Mouse (Mus musculus) E14TG2a.4 (cell line): Measurements from ENCODE around the gene Zdhhc15.
"Not testable (repeated sequence)": the region's sequence is repeated elsewhere in the genome, so short reads cannot be mapped to it uniquely, and the experiment has no call there.

Source experiments
- H3K27me3 ChIP-seq: 2 replicates; pipeline ENCODE4 v1.6.1; 2014; ENCODE audit warnings: low read length, control low read depth; ENCODE audit not compliant: insufficient read depth
- H3K36me3 ChIP-seq: 2 replicates; pipeline ENCODE4 v1.6.1; 2014; ENCODE audit warnings: low read length, control low read depth; ENCODE audit not compliant: insufficient read depth
- H3K4me1 ChIP-seq: replicated peaks from 2 replicates; pipeline ENCODE4 v1.6.1; 2014; ENCODE audit warnings: low read depth, low read length, control low read depth
- H3K4me3 ChIP-seq: replicated peaks from 2 replicates; pipeline ENCODE4 v1.5.1; 2014; ENCODE audit warnings: mild to moderate bottlenecking, low read length
- H3K9me3 ChIP-seq: 2 replicates; pipeline ENCODE4 v1.6.1; 2014; ENCODE audit warnings: low read length, control low read depth
- CTCF ChIP-seq: conservative IDR thresholded peaks from 2 replicates; pipeline ENCODE4 v1.5.1; 2014; ENCODE audit warnings: low read length
- NANOG ChIP-seq: IDR thresholded peaks from 2 replicates; pipeline ENCODE4 v1.6.1; 2014; ENCODE audit warnings: borderline replicate concordance, low read length, mixed read lengths
- POU5F1 ChIP-seq: IDR thresholded peaks from 2 replicates; pipeline ENCODE4 v1.6.1; 2014; ENCODE audit warnings: low read length, borderline replicate concordance

Gene Zdhhc15

DNA sequence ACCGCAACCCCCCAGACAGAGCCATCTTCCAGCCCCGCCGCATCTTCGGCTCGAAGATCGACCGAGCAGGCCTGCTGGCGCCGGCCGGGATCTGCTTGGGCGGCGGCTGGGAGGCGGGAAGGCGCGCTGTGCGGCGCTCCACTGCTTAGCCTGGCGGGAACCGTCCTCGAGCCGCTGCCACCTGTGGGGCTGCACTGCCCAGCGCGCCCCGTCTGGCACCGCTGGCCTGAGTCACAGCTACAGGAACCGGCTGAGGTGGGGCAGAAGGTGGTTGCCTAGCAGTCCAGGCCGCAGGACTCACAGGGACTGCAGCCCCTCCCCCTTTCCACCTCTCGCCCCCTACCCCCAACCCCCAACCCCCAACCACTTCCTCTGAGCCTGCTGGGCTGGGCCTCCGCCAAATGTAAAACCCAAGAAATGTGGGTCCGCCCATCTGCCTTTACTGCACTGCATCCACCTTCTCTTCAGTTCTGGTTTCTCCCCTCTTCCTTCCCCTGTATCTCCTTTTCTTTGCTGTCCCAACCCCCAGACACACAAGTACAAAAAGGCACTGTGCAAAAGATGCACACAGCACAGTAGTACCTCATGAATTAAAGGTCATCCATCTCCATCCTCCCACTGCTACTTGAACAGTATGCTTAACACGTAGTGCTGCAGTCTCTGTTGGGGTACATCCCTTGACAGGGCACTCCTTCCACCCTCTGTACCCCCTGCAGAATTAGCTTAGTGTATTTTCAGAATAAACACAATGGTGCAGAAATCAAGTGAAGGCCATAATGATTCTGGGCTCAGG is at the start of gene Zdhhc15:
Gene Zdhhc15 (minus strand): TSS at position 308 of the 793 bp plus-strand sequence.
- Histone ChIP-seq H3K9me3 (no peaks in the 10 kb centered on the region), H3K36me3 (no peaks in the 10 kb centered on the region), H3K4me3 (peak within 1 kb of the TSS; percentile 80), H3K27me3 (no peaks in the 10 kb centered on the region), H3K4me1 (peaks cover 11% of the 10 kb centered on the region)
- TF ChIP-seq CTCF = no peak
- TF ChIP-seq NANOG = no peak
- no peak for TF ChIP-seq POU5F1

DNA sequence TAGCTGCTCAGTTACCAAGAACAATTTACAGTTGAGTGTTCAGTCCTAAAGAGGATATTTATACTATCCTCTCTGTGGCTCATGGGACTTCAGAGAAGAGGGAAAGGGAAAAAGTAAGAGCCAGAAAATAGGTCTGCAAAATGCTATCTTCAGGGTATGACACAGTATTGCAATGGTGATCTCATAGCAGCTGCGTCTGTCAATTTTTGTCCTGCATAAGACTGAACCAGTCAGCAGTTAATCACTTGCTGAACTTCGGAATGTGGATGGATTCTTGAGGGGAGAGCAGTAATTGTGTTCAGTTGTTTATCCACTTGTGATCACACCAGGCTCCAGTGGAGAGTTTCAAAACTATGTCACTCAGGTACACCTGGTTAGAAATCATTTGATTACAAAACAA is 37.1 kb upstream of the Zdhhc15 start:
- no peaks in the 10 kb centered on the region for H3K36me3 ChIP-seq
- no peaks in the 10 kb centered on the region for H3K4me1 ChIP-seq
- no peaks in the 10 kb centered on the region for H3K27me3 ChIP-seq
- TF ChIP-seq CTCF (no peak), POU5F1 (no peak), NANOG (no peak)
- H3K9me3 ChIP-seq = peaks cover 12% of the 10 kb centered on the region
- H3K4me3 ChIP-seq = no peak overlapping the region

DNA sequence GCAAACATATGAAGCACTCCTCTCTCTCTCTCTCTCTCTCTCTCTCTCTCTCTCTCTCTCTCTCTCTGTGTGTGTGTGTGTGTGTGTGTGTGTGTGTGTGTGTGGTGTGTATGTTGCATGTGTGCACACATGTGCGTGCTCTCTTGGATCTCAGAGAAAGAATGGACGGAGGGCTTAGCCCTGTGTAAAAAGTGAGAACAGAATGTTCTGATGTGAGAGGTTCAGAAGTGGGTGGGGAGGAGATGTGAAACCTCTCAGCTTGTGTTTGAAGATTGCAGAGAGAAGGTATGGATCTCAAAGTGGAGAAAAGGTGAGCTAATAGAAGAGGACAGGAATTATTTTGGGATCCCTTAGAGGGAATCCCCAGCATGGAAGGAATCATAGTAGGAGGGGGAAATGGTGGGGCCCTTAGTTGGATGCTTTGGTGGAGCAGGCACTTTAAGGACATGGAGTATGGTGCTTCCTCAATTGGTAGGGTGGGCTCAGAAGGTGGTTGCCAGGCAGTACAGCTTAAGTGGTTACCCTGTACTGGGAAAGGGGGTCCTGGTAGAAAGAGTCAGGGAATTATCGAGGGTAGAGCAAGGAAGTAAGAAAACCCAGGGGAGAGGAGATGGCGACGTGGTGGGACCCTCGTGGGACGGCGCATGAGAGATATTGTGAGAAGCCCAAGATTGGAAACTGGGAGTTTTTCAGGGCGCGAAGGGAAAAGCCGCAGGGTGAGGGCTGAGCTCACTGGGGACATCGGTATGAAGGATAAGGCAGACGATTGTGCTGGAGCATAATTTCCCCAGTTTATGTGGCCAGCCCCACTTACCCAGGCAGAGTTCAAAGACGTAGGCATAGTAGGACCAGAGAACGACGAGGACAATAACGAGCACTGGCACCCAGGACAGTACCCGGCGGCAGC is 761 bp downstream of the Zdhhc15 start:
- no peak for TF ChIP-seq NANOG
- no peak for TF ChIP-seq POU5F1
- no peak for TF ChIP-seq CTCF
- Histone ChIP-seq H3K4me3 (peak overlapping the region; percentile 80), H3K27me3 (no peaks in the 10 kb centered on the region), H3K36me3 (no peaks in the 10 kb centered on the region), H3K4me1 (peaks cover 11% of the 10 kb centered on the region), H3K9me3 (no peaks in the 10 kb centered on the region)

DNA sequence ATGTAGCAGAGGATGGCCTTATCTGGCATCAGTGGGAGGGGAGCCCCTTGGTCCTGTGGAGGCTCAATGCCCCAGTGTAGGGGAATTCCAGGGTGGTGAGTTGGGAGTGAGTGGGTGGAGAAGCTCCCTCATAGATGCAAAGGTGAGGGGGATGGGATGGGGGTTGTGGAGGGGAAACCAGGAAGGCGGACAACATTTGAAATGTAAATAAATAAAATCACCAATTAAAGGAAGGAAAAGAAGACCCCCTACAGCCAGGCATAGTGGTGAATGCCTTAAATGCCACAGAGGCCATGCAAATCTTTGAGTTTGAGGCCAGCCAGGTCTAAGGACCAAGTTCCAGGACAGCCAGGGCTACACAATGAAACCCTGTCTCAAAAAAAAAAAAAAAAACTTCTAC is 13.9 kb downstream of the Zdhhc15 start:
- H3K36me3 ChIP-seq = no peaks in the 10 kb centered on the region
- no peaks in the 10 kb centered on the region for H3K27me3 ChIP-seq
- H3K4me3 ChIP-seq = no peak overlapping the region
- H3K4me1 ChIP-seq = peaks cover 13% of the 10 kb centered on the region
- TF ChIP-seq CTCF (no peak), NANOG (no peak), POU5F1 (no peak)
- H3K9me3 ChIP-seq = peaks cover 4% of the 10 kb centered on the region; the same call in 1 of the 2 replicates

DNA sequence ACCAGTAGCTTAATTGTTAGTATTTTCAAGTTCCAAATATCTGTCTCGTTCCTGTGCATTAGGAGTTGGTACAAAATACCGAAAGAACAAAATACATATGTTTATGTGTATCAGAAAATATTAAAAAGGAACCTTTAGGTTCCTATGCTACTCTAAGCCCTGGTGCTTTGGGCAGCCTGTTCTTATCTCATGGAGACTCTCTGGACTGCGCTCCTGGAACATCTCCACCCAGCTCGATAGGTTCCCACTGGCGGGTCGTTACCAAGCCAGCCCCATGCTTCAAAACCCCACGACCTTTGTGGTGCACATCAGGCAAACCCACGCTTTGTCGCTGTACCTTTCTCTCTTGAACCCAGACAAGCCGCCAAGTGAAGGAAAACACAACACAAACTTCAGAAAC is 58.3 kb downstream of the Zdhhc15 start:
- Histone ChIP-seq H3K27me3 (no peaks in the 10 kb centered on the region), H3K4me3 (peak overlapping the region; percentile 32; the same call in 1 of the 2 replicates), H3K9me3 (no peaks in the 10 kb centered on the region), H3K4me1 (no peaks in the 10 kb centered on the region), H3K36me3 (no peaks in the 10 kb centered on the region)
- TF ChIP-seq CTCF (no peak), POU5F1 (no peak), NANOG (no peak)

DNA sequence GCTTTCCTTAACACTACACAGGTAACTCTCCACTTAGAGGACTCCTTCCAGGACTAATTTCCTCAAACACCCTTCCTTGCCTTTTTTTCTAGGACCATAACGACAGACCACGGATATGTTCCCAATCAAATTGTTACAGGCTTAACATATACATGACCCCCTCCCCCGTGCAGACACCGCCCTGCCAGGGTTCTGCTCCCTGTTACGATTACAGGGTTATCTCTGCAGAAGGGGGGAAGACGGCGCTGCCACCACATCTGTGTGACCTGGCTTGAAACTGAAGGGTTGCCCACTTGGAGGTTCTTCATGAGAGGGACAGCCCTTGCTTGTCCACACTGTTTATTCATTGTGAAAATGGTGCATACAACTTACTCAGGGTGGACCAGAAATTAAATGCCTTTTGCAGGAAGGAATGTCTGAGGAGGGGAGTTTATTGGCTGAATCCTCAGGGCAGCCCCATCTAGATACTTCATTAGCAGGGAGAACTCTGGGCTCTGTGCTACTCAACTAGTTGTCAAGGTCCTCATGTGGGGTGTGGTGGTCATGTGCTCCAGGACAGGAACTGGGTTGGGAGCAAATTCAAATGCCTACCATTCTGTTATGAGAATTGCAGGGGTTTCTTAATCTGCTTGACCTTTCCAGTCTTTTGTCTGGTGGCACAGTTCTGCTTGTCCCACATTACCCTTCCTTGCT is 67.0 kb downstream of the Zdhhc15 start:
- not testable (repeated sequence) for H3K4me3 ChIP-seq, H3K4me1 ChIP-seq, H3K27me3 ChIP-seq, H3K36me3 ChIP-seq, H3K9me3 ChIP-seq

DNA sequence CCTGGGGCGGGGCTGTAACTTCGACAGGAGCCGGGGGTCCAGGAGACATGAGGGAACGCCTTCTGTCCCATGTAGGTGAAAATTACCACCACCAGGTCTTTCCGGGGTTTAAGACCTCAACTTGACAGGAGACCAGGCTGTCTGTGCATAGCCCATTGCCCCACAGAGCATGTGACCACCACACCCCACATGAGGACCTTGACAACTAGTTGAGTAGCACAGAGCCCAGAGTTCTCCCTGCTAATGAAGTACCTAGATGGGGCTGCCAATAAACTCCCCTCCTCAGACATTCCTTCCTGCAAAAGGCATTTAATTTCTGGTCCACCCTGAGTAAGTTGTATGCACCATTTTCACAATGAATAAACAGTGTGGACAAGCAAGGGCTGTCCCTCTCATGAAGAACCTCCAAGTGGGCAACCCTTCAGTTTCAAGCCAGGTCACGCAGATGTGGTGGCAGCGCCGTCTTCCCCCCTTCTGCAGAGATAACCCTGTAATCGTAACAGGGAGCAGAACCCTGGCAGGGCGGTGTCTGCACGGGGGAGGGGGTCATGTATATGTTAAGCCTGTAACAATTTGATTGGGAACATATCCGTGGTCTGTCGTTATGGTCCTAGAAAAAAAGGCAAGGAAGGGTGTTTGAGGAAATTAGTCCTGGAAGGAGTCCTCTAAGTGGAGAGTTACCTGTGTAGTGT is 68.5 kb downstream of the Zdhhc15 start:
- not testable (repeated sequence) for H3K36me3 ChIP-seq, H3K27me3 ChIP-seq, H3K4me3 ChIP-seq, H3K9me3 ChIP-seq, H3K4me1 ChIP-seq

DNA sequence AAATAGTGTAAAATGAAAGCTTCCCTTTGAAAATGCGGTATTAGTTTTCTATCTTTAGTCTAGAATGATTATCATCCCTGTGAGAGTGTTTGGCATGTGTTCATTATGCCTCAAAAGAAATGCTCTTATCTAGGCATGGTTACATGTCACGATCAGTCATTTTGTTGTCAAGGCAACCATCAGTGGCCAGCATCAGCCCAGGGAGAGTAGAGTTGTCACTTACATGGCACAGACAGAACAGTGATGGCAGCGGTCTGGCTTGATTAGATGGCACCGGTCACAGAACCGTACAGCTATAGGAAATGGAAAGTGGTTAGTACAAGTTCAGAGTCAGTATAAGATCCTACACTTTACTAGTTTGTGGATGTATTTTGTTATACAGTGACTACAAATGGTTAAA is 96.9 kb downstream of the Zdhhc15 start:
- Histone ChIP-seq H3K4me3 (no peak overlapping the region), H3K9me3 (no peaks in the 10 kb centered on the region), H3K36me3 (no peaks in the 10 kb centered on the region), H3K4me1 (no peaks in the 10 kb centered on the region), H3K27me3 (no peaks in the 10 kb centered on the region)
- no peak for TF ChIP-seq POU5F1
- no peak for TF ChIP-seq CTCF
- TF ChIP-seq NANOG = no peak
